Mouse (Mus musculus): ENCODE results near the gene Hnrnph1. TPM values are rescaled to one million over a fixed set of nuclear protein-coding genes. Genes with fewer than 3 reads are reported as not detected.

Gene Hnrnph1
- total RNA-seq, 4 experiments from 2014 or later, result 165 to 402 (median 286) TPM

- no peak for DNase-seq
These were observed 3.2 kb upstream of the Hnrnph1 start for GRCm38 (mm10) chr11:50373621-50374020.

GRCm38 (mm10) chr11:50374286-50375015, 2.3 kb upstream of the Hnrnph1 start:
- DNase-seq, result no peak

- no peak for DNase-seq
These were observed 1.4 kb upstream of the Hnrnph1 start for GRCm38 (mm10) chr11:50375421-50375820.

- no peak for DNase-seq
These were observed 517 bp upstream of the Hnrnph1 start for GRCm38 (mm10) chr11:50376156-50376790.

GRCm38 (mm10) chr11:50377892-50378684, 1.3 kb downstream of the Hnrnph1 start:
- DNase-seq, result peak; percentile 77

GRCm38 (mm10) chr11:50379023-50379752, 2.4 kb downstream of the Hnrnph1 start:
- no peak for DNase-seq

- DNase-seq, result no peak
These were observed 4.5 kb downstream of the Hnrnph1 start for GRCm38 (mm10) chr11:50381311-50381710.

- no peak for DNase-seq
These were observed 10.4 kb downstream of the Hnrnph1 start for GRCm38 (mm10) chr11:50387167-50387679.

GRCm38 (mm10) chr11:50387697-50388096, 10.9 kb downstream of the Hnrnph1 start:
- no peak for DNase-seq

GRCm38 (mm10) chr11:50388217-50388929, 11.6 kb downstream of the Hnrnph1 start:
- no peak for DNase-seq

- DNase-seq, result no peak
These were observed 12.2 kb downstream of the Hnrnph1 start for GRCm38 (mm10) chr11:50389011-50389410.

- DNase-seq, result no peak
These were observed 12.8 kb downstream of the Hnrnph1 start for GRCm38 (mm10) chr11:50389616-50390015.

GRCm38 (mm10) chr11:50391272-50391960, 14.6 kb downstream of the Hnrnph1 start:
- DNase-seq, result no peak

- no peak for DNase-seq
These were observed 16.5 kb downstream of the Hnrnph1 start for GRCm38 (mm10) chr11:50393306-50393705.

- DNase-seq, result no peak
These were observed 17.9 kb downstream of the Hnrnph1 start for GRCm38 (mm10) chr11:50394731-50395130.

- DNase-seq, result no peak
These were observed 20.0 kb downstream of the Hnrnph1 start for GRCm38 (mm10) chr11:50396766-50397307.

GRCm38 (mm10) chr11:50397316-50397715, 20.5 kb downstream of the Hnrnph1 start:
- DNase-seq, result no peak

GRCm38 (mm10) chr11:50398803-50399202, 22.0 kb downstream of the Hnrnph1 start:
- DNase-seq, result no peak

GRCm38 (mm10) chr11:50402481-50402880, 25.7 kb downstream of the Hnrnph1 start:
- no peak for DNase-seq

GRCm38 (mm10) chr11:50403367-50404014, 26.7 kb downstream of the Hnrnph1 start:
- DNase-seq, result peak; percentile 68
